Mouse (Mus musculus) mature B cell (primary cell): ENCODE results near the gene Pigw.

ENCODE experiments used
- in situ Hi-C: fragments of 300-500 bp; cut with MboI; formaldehyde crosslinking; loops from 2 replicates; pipeline ENCODE4 v1.14.3; 2019

Gene Pigw

DNA sequence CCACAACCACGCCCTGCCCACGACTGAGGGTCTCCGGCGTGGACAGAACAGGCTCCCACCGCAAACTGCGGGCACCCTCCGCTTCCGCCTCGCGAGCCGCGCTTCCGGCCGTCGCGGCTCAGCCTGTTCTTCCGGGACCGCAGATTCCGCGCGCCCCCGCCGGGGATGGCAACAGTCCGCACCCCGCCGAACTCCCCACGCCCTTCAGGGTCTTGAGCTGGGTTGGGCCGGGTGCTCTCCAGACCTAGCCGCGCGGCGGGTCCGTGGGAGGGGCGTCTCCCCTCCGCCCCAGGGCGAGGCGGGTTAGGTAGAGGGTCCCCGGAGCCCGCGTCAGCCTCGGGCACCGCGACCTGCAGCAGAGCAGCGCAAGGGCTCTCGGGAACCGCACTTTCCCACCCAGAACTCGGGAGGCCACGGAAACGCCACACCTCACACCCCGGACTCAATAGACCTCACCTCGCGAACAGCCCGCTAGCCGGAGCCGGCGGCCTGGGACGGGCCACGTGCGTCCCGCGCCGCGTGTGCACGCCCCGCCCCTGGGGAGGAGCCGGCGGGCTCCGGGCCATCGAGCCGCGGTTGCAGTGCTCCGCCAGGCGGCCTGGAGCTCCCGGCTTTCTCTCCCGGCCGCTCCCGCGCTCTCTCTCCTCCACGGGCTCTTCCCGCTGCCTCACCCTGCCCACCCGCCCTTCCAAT is at the start of gene Pigw, which contains the start of gene Myo19:
Pigw (minus strand) TSS at position 514 of the 693 bp plus-strand sequence.
Myo19 (plus strand) TSS at position 377 of the 693 bp plus-strand sequence.
- in situ Hi-C loops, result no loop called here

DNA sequence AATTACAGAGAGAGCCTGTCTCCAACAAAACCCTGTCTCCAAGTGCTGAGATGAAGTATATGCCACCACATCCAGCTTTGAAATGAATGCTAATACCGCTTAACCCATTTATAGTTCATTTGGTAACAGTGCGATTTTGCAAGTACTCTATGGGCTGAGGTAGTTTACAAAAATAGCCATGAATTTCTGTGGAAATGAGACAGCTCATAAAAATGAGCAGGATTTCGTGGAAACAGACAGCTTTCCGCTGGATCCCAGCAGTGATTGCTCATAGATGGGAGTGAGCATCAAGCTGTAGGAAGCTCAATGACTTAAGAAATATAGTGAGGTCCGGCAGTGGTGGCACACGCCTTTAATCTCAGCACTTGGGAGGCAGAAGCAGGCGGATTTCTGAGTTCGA is 40.9 kb upstream of the Pigw start:
- in situ Hi-C loops, result no loop called here

DNA sequence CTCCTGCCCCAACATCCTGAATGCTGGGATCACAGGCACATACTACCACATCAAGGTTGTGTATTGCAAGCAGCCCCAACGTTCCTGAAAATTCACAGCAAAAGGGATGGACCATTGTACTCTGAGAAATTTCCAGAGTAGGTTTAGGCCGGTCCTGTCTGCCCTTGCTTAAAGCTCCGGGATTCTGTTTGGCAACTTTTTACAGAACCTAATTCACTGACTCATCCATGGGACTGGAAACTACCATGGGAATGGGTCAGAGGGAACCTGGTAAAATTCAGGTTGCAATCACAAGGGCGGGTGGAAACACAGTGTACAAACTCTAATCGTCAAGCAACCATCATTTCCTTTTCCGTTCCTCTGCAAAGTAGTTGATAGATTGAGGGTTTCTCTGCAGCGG is 39.9 kb upstream of the Pigw start:
- in situ Hi-C loops, result no loop called here

DNA sequence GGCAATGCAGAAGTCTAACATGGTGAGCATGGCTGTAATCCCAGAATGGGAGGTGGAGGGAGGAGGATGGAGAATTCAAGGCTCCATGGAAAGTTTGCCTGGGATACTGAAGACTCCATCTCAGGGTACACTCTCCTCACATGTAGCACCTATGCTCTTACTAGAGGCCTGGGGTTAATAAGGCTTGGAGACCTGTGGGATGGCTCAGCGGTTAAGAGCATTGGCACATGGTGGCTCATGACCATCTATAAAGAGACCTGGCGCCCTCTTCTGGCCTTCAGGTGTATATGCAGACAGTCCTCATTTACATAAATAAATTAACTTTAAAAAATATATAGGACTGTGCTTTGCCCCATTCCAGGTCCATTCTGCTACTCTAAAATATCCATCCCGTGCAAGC is 39.2 kb upstream of the Pigw start:
- in situ Hi-C loops, result no loop called here

DNA sequence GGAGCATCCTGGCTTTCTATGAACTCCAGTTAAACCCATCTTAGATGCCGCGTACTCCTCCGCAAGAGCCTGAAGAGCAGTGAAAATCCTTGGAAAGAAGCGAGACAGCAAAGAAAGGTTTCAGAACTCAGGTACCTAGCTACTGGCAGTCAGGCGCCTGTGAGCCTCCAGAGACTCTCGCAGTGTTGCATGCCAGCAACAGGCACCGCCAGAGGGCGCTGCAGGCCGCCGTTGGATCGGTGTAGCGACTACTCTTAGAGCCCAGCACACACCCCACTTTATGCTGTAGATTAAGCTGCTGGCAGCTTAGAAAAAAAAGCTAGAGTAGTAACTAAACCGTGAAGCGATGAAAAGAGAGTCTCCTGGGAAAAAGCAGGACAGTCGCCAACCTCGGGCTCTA is 38.3 kb upstream of the Pigw start:
- in situ Hi-C loops, result no loop called here

DNA sequence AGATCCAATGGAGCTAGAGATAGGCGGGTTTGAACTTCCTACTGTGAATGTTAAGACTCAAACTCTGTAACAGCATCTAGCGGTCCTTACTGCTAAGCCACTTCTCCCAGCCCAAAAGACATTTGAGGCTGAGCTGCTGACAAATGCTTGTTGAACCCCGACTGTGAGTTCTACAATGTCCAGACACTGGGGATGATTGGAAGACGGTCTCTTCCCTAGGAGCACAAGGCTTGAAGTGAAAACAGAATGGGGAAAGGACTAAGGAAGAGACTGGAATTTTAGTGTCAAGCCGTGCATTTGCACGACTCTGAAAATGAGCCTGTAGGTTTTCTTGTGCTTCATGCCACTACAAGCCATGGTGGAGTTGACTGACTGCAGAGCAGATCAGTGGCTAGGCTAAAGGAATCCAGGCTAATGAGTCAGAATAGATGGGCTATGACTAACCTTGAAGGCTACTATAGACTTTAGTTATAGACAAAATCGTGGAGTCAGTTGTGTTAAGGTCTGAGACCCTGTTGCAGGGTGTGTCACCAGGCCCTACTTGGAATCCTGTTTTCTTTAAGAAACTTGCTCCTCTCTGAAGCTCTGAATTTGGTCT is 36.7 kb upstream of the Pigw start:
- in situ Hi-C loops, result no loop called here

DNA sequence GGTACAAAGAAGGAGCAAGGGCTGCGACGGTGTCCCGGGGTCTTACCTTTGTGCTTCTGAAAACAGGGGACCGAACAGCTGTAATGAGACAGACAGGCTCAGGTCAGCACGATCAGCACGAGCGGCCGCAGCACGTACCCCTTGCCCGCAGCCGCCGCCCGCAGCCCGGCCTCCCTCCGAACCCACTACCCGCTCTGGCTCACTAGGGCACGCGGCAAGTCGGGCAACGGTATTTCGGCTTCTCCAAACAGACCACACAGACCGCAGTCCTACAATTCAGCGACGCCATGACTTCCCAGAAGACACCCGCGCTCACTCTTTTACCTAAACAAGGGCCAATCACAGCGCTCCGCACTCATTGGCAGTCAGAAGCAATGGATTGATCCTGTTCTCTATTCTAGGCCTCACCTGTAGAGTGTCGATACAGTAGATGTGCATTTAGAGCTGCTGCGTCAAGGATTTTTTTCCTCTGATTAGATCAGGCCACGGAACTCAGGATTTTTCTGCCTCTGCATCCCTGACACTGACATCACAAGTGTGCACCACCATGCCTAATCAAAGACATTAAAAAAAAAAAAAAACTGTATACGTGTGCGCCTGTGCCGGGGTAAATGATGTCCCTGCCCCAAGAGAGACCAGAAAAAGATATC is 36.1 kb upstream of the Pigw start, which contains the start of gene Znhit3:
Znhit3 (minus strand) TSS at position 314 of the 650 bp plus-strand sequence.
- in situ Hi-C loops, result no loop called here

DNA sequence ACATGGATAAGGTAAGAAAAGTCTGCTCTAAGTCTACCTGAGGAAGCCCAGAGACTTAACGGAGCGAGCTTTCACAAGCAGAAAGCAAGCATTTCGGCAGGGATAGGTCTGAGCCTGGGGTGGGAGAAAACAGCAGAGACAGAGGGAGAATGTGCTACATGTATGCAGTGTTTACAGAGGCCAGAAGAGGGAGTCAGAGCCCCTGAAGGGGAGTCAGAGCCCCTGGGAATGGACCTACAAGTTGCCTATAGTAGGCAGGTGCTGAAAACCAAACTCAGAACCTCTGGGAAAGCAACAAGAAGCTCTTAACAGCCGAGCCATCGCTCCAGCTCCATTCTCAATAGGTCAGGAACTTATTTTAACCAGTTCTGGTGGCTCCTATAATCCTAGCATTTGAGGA is 34.6 kb upstream of the Pigw start:
- in situ Hi-C loops, result no loop called here

DNA sequence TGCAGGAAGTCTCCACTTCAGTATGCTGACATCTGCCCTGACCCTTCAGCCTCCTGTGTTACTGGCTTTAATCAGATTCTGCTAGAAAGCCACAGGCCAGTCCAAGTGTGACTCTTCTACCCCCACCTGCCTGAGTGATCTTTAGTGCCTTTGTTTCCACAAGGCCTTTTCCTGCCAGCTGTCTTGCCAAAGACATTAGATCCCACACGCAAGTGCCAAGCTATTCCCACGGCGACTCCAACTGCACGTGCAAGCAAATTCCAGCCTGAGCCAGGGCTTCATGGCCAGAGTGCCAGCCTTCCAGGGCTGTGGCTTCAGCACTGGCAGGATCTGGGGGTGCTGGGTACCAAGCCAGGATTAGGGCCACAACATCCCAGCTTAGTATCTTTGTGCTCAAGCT is 30.3 kb upstream of the Pigw start:
- in situ Hi-C loops, result no loop called here

DNA sequence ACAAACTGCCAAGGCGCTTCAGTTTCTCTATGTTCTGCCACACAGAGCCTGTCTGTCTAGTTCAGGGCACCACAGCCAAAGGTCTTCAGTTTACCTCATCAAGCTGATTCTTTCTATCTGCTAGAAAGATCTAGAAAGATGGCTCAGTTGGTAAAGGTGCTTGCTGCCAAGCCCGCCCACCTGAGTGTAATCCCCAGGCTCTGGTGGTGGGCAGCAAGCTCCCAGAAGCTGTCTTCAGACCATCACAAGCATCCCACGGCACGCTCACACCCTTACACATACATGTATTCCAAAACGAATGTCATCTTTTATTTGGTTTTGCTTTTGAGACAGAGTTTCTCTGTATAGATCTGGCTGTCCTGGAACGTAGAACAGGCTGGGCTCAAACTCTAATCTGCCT is 28.4 kb upstream of the Pigw start:
- in situ Hi-C loops, result no loop called here

DNA sequence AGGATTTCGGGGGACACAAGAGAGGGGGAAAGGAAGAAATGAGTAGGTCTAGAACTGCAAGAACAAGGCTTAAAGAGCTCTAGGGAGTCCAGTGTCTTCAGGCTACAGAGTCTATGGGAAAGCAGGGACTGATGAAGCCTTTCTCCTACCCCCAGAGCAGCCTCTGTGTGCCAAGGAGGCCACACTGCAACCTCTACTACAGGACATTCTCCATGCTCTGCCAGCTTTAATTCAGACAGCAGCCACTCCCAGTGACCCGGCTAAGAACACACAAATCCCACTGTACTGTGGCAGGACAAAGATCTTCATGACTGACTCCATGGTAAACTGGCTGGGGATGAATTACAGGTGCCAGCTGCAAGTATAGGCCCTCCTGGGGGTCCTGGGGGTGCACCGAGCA is 27.0 kb upstream of the Pigw start:
- in situ Hi-C loops, result no loop called here

DNA sequence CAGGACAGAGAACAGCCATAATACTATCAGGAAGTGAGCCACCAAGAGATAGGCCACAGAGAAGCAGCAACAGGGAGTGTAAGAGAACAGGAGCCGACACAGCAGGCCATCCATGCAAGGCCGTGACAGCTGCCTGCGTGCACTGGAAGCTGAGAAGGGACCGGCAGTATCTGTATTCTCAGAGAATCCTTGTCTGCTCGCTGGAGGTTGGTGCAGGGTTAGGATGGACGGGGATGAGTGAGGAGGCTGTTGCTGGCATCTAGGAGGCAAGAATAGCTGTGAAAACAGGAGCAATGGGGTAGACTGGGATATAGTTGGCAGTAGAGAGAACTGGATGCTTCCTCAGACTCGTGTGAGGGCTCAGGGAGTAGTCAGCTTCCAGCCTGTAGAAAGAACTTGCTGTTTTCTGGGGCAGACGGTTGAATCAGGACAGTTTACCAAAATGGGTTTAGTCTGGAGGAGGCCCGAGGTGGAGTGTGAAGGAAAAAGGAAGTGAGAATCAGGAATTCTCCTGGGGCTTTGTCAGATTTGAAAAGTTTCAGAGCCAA is 24.6 kb upstream of the Pigw start:
- in situ Hi-C loops, result no loop called here

DNA sequence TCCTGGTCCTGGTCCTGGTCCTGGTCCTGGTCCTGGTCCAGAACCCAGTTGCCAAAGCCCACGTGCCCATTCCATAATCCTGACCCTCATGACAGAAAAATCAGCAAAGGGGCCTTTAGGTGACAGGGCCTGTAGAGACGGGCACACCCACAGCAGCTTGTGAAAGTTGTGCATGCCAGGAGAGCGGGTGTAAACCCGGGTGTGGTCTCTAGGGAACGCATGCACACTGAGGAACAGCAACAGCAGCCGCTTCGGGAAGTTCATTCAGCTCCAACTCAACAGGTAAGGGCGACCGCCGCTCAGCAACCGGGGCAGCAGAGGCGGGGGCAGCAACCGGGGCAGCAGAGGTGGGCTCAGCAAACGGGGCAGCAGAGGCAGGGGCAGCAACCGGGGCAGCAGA is 13.0 kb upstream of the Pigw start:
- in situ Hi-C loops, result no loop called here

DNA sequence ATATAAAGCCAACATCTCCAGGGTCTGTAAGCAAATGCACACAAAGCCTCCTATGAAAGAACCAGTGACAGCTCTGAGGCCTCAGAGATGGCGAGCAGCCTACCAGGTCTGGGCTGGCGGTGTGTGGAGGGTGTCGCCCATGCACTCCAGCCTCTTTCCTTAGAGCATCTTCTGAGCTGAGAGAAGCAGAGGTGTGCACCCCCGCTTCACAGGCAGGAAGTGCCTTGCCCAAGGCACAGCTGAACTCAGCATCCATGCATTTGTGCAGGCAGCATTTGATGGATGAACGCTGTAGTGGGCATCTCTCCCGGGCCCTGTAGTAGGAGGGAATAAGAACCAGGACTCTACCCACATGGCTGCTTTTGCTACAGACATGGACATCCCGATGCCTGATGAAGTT is 11.6 kb upstream of the Pigw start:
- in situ Hi-C loops, result no loop called here

DNA sequence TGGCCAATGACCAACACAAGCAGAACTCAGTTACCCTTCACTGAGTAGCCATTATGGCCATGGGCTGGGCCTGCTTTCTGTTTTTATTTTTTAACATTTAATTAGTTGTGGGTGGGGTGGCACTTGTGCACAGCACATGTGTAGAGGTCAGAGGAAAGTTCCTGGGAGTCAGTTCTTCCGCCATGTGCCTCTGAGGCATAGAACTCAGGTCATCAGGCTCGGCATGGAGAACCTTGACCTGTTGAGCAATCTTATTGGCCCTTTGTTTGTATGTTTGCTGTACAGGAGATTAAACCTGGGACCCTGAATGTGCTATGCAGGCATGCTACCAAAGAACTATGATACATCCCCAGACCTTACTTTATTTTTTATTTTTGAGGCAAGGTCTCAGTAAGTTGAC is 9.4 kb upstream of the Pigw start:
- in situ Hi-C loops, result no loop called here

DNA sequence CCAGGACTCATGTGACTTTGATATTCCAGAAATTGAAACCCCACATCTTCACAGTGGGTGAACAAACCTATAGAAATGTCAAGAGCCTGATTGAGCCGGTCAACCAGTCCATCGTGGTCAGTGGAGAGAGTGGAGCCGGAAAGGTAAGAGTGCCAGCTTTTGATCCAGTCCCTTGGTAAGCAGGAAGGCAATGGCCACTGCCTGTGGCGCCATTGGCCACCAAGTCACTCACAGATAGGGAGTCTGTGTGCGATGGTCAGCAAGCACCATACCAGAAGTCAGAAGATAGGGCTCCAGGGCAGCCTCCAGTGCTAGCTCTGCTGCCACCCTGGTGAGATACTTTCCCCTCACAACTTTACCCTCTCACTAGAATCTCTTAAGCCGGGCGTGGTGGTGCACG is 7.9 kb upstream of the Pigw start:
- in situ Hi-C loops, result no loop called here

DNA sequence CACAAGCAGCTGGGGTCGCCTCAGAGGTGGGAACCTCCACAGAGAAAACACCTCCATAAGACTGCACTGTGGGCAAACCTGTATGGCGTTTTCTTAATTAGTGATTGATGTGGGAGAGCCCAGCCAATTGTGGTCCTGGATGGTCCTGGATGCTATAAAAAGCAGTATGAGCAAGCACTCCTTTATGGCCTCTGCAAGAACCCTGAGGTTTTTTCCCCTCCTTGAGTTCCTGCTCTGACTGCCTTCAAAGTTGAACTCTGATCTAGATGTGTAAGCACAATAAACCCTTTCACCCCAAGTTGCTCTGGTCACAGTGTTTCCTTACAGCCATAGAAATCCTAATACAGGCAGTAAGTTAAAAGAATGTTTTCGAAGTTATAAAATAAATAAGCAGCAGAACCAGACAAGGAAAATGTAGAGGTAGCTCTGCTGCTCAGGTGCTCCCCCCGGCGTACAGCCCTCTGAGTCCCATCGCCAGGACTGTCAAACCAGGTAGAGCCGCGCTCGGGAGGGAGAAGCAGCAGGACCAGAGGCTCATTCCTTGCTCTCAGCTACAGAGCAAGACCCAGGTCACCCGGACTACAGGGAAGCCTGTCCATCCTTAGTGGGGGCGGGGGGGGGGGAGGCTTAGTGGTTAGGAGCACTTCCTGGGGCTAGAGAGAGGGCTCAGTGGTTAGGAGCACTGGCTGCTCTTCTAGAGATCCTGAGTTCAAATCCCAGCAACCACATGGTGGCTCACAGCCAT is 6.9 kb upstream of the Pigw start:
- in situ Hi-C loops, result no loop called here

DNA sequence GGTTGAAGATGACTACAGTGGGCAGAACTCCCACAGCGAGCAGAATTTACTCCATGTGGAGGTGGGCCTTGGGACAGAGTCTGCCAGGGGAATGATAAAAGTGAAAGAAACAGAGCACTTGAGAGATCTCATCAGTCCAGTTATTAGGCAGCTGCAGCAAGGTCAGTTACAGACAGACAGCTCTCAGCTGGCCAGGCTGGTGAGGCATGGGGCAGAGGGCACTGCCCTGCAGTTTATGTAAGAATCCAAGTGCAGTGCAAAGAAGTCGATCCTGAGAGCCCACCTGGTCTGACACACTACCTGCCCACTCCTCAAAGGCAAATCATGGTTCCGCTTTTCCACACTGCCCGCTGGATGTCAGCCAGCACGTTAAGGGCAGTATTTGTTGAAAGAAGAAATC is 6.2 kb upstream of the Pigw start:
- in situ Hi-C loops, result no loop called here

DNA sequence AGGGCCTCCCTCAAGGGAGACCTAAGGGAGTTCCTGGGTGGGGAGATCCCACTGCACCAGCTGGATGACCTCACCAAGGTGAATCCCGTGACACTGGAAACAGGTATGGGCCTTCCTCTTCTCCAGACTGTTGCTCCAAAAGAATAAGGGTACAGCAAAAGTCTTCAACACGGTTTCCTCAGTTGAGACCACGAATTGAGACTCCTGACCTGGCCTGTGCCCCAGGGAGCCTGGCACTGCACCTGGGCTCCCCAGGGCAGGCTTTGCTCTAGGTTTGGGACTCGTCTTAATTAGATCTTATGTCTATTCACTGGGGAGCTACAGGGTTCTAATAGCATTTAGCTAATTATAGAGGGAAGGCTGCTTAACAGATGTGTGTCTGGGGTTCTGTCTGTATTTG is 5.2 kb upstream of the Pigw start:
- in situ Hi-C loops, result no loop called here

DNA sequence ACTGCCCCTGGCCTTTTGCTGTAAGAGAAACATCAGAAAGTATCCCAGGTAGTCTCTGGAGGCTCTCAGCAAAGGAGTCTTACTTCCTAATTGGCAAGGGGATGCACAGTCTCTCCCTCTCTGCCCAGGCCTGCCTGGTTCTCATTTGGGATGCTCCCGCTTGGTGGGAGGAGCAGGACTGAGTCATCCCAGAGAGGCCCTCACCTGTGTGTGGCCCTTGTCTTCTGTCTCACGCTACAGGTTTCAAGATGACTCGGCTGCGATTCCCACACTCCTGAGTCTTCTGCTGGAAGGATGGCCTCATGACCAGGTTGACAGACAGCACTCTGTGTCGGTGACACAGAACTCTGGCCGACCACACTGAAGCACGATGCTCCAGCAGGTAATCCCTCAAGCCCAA is 2.3 kb upstream of the Pigw start:
- in situ Hi-C loops, result no loop called here

DNA sequence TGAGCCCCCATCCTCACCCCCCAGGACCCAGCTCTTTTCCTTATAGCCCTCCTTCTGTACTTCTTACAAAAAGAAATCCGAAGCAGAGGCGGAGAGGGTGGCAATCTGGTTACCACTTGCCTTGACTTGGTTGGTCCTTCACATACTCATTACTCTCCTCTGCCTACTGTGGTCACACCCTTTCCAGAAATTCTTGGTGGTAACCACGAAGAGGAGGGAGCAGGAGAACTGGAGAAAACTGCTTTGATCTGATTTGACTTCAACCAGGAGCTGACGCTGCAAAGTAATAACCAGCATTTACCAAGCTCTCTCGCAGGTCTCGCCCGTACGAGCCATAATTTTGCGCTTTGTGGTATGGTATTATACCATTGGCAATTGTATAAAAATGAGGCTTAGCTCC is 886 bp upstream of the Pigw start:
- in situ Hi-C loops, result no loop called here

DNA sequence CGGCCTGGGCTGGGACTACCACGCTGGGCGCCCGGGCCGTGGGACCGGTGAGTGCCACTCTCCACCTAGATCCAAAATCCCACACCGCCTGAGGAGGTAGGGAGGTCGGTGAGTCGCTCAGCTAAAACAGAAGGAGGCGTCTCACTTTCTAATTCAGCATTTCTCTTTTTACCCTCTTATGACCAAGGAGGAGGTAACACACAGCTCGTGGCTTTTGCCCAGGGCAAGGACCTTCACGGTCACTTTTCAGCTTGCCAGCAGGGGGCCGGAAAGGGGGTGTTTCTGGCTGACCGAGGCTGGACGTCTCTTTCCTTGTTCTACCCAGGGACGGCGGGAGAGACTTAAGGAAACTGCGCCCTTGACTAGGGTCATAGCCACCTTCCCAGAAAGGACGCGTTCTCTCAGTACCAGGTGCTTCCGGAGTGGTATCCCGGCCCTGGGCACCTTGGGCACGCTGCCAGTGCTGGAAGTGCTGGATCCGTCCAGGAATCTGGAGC is 428 bp upstream of the Pigw start:
- in situ Hi-C loops, result no loop called here
